Mouse (Mus musculus) liver, embryonic 11.5 days (tissue): Measurements from ENCODE around the gene Cel. TPM values are rescaled to one million over a fixed set of nuclear protein-coding genes. Genes with fewer than 3 reads are reported as not detected.

Source experiments
- ATAC-seq: fragments of 200-750 bp; cut with Nextera tagmentation; replicated peaks from 2 replicates; pipeline ENCODE4 v1.8.0; 2017; ENCODE audit warnings: moderate number of reproducible peaks, mild to moderate bottlenecking, moderate TSS enrichment, moderate library complexity; ENCODE audit not compliant: low FRiP score
- DNase-seq: peaks from one replicate; pipeline ENCODE4 v3.0.0-alpha.2; 2017; ENCODE audit warnings: low spot score
- H3K27ac ChIP-seq: fragments of 300-500 bp; sonication (generic); 2 replicates; pipeline ENCODE4 v1.5.1; 2014; ENCODE audit warnings: mild to moderate bottlenecking, low read depth, low read length, control low read depth
- H3K27me3 ChIP-seq: fragments of 300-500 bp; sonication (generic); replicated peaks from 2 replicates; pipeline ENCODE4 v1.6.1; 2014; ENCODE audit warnings: low read length, mixed read lengths; ENCODE audit not compliant: control insufficient read depth, insufficient read depth
- H3K36me3 ChIP-seq: fragments of 300-500 bp; sonication (generic); 2 replicates; pipeline ENCODE4 v1.6.1; 2014; ENCODE audit warnings: mild to moderate bottlenecking, low read length, moderate library complexity, mixed read lengths; ENCODE audit not compliant: control insufficient read depth, insufficient read depth
- H3K4me1 ChIP-seq: fragments of 300-500 bp; sonication (generic); replicated peaks from 2 replicates; pipeline ENCODE4 v1.6.1; 2014; ENCODE audit warnings: low read length, mixed read lengths; ENCODE audit not compliant: control insufficient read depth, insufficient read depth
- H3K4me2 ChIP-seq: fragments of 300-500 bp; sonication (generic); 2 replicates; pipeline ENCODE4 v1.6.1; 2014; ENCODE audit warnings: mild to moderate bottlenecking, control low read depth, moderate library complexity
- H3K4me3 ChIP-seq: fragments of 300-500 bp; sonication (generic); 2 replicates; pipeline ENCODE4 v1.5.1; 2014; ENCODE audit warnings: low read depth, low read length, control low read depth
- H3K9ac ChIP-seq: fragments of 300-500 bp; sonication (generic); 2 replicates; pipeline ENCODE4 v1.6.1; 2014; ENCODE audit warnings: low read depth, low read length, control low read depth
- H3K9me3 ChIP-seq: fragments of 300-500 bp; sonication (generic); 2 replicates; pipeline ENCODE4 v1.6.1; 2016; ENCODE audit warnings: low read length, inconsistent platforms, mixed read lengths; ENCODE audit not compliant: control insufficient read depth
- WGBS: fragments of 180-500 bp; shearing (Covaris S2); extraction: QIAGEN DNeasy Blood & Tissue Kit; methylation state at CpG from one replicate; pipeline ENCODE4 v1.1.7; 2014; 5-methylcytosine and 5-hydroxymethylcytosine counted together
- polyA plus RNA-seq: library from polyadenylated mRNA; unstranded; fragments of >200 nt; fragmentation: Nextera tagmentation; extraction: Ambion mirVana; gene quantifications from 2 replicates; pipeline ENCODE4 v1.2.1, GENCODE M21; 2014

The Cel gene
- polyA plus RNA-seq, 1 experiment from 2014 or later: not detected

DNA sequence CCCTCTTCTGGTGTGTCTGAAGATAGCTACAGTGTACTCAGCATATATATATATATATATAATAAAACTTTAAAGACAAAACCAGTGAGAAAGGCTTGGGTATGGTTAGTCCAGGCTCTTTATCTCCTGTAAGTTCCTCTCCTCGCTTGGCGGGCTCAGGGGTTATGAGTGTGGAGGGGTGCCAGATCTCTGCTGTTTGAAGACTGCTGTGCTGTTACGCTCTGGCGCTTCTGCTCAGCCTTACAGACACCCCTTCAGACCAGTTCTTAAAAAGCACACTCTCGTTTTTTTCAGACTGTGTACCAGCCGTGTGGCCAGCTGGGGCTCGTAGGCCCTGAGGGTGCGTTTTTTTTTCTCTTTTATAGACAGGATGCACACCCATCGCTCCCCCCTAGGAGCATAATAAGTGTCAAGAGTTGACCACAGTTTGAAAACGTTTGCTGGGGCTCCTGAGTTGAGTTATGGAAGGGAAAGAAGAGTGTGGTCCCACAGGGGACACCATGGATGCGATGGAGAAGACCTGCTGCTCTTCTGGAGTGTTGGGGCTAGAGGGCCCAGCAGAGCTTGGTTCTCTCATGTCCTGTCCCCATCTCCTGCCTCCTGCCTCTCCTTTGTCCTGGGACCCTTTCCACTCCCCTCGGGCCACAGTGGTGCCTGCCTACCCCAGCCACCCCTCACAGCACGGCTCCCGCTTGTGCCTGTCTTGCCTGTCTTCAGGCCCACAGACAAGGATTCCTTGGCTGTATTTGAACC is 42.8 kb upstream of the Cel start:
- ATAC-seq: no peak
- no peak for DNase-seq
- Histone ChIP-seq H3K27ac (peak overlapping the region; percentile 87), H3K9me3 (no peaks in the 10 kb centered on the region), H3K4me2 (no peak overlapping the region), H3K4me1 (peaks cover 67% of the 10 kb centered on the region), H3K27me3 (no peaks in the 10 kb centered on the region), H3K36me3 (peaks cover 3% of the 10 kb centered on the region; the same call in 1 of the 2 replicates), H3K9ac (no peak overlapping the region; the same call in 1 of the 2 replicates), H3K4me3 (no peak overlapping the region)
- 61% methylated on average over 14 of the region's 14 CpGs for WGBS

DNA sequence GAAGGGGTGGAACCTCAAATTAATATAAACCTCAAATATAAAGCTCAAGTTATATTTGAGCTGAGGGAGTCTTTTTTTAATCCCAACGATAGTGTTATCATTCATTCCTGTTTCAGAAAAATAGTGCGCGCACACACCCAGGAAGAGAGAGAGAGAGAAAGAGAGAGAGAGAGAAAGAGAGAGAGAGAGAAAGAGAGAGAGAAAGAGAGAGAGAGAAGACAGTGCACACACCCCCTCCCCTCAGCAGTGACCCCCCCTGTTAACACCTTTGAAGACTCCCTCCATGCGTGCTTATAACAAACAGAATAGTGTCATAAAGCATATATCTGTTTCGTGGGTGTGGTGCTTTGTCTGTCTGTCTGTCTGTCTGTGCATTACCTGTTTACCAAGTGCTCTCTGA is 40.3 kb upstream of the Cel start:
- no peak overlapping the region for H3K4me2 ChIP-seq
- H3K4me3 ChIP-seq: no peak overlapping the region
- peak overlapping the region; percentile 97 for H3K27ac ChIP-seq
- no peaks in the 10 kb centered on the region for H3K27me3 ChIP-seq
- DNase-seq (no peak), ATAC-seq (no peak)
- H3K9ac ChIP-seq: peak overlapping the region; percentile 34; the same call in 1 of the 2 replicates
- peaks cover 72% of the 10 kb centered on the region for H3K4me1 ChIP-seq
- WGBS: 83% methylated on average over 5 of the region's 5 CpGs
- H3K9me3 ChIP-seq: no peaks in the 10 kb centered on the region
- H3K36me3 ChIP-seq: no peaks in the 10 kb centered on the region

DNA sequence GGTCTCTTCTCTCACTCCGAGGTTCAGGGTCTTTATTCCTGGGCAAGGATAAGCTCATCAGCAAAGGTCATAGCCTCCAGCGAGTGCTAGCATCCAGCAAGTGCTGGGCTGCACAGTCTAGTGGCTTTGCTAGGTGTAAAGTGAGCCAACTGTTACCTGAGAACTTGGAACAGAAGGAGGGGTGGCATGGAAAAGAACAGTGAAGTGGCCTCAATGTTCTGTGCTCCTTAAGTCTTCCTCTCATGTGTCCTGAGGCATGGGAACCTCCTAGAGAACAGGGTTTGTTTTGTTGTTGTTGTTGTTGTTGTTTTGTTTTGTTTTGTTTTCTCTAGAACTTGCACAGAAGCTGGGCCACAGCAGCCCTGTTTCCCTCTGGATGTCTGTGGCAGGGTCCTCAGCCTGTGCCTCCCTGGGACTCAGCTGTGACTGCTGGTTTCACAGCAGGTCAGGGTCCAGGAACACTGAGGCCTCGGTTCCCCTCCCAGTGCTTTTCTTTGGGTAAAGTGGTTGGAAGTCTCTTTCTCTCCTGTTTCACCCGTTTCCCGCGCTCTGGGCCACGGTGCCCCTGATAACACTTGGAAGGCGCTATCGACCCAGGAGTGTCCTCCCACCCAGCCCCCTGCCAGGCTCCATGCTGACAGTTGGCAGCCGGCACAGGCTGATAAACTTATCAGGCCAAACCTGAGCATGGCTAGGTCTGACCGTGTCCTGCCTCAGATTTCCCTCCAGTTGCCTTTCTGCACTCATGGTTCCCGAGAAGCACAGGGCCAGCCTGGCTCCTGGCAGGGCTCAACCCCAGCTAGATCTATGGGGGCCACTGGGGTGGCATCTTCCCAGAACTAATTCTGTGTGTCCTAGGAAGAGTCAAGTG is 38.8 kb upstream of the Cel start:
- peak overlapping the region; percentile 97 for H3K27ac ChIP-seq
- WGBS: 18% methylated on average over 12 of the region's 12 CpGs
- no peak overlapping the region for H3K4me3 ChIP-seq
- no peaks in the 10 kb centered on the region for H3K9me3 ChIP-seq
- peaks cover 73% of the 10 kb centered on the region for H3K4me1 ChIP-seq
- H3K36me3 ChIP-seq: no peaks in the 10 kb centered on the region
- DNase-seq (peak; percentile 83), ATAC-seq (peak; percentile 87)
- peak overlapping the region; percentile 66 for H3K9ac ChIP-seq
- H3K27me3 ChIP-seq: no peaks in the 10 kb centered on the region
- H3K4me2 ChIP-seq: peak overlapping the region; percentile 52

DNA sequence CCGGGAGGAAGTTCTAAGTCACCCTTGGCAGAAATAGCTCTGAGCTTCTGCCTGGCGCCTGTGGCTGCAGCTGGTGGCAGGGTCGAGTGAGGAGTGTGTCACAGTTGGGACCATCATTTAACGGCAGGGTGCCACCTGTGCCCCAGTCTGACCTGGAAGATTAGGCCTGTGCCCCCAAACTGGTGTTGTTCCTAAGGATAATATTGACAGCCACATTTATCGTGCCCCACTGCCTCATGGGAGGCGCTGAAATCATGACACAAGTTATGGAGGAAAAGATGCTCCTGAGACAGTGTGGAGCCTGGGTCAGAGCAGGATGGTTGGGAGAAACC is 36.3 kb upstream of the Cel start:
- no peak for ATAC-seq
- peak overlapping the region; percentile 97 for H3K27ac ChIP-seq
- no peaks in the 10 kb centered on the region for H3K27me3 ChIP-seq
- no peak overlapping the region for H3K4me3 ChIP-seq
- no peak for DNase-seq
- H3K36me3 ChIP-seq: no peaks in the 10 kb centered on the region
- peaks cover 78% of the 10 kb centered on the region for H3K4me1 ChIP-seq
- 36% methylated on average over 6 of the region's 6 CpGs for WGBS
- H3K9ac ChIP-seq: peak overlapping the region; percentile 49
- H3K4me2 ChIP-seq: peak overlapping the region; percentile 49
- no peaks in the 10 kb centered on the region for H3K9me3 ChIP-seq

DNA sequence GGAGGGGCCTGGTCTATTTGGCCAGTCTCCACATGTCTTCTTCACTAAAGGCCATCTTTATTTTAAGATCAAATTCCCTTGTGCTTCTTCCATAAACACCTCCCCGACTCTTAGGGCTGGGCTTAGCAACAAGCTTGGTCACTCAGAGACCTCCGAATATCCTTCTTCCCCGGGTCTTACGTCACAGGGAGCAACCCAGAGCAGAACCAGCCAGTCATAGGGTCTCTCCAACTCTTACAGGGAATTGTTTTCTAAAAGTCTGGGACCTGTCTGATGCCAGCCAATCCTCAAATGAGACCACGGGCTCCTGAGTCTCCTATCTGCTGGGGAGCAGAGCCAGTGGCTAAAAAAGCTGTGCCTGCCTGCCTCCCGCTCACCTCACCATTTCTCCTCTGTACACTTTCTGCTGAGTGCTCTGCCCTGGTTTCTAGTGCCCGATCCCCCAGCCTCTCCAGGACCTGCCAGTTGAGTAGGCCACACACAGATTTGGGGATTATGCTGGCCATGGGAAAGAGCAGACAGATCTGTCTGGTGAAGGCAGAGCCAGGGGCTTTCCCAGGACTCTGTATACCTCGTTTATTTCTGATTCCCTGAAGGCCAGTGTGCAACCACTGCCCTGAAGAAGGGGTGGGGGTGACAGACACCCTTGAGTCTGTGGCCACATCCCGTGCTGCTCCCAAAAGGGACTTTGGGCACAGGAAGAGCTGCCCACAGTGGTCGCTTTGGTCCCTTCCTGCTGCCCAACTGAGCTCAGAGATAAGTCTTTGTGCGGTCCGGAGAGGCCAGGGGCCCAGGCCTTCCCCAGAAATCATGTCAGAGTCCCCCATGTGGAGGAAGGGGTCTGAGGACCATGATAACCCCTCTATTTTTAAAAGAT is 35.7 kb upstream of the Cel start:
- Histone ChIP-seq H3K36me3 (no peaks in the 10 kb centered on the region), H3K4me1 (peaks cover 78% of the 10 kb centered on the region), H3K27ac (peak overlapping the region; percentile 97), H3K27me3 (no peaks in the 10 kb centered on the region), H3K9ac (peak overlapping the region; percentile 49), H3K4me2 (peak overlapping the region; percentile 49), H3K4me3 (no peak overlapping the region), H3K9me3 (no peaks in the 10 kb centered on the region)
- no peak for ATAC-seq
- no peak for DNase-seq
- 36% methylated on average over 12 of the region's 12 CpGs for WGBS

DNA sequence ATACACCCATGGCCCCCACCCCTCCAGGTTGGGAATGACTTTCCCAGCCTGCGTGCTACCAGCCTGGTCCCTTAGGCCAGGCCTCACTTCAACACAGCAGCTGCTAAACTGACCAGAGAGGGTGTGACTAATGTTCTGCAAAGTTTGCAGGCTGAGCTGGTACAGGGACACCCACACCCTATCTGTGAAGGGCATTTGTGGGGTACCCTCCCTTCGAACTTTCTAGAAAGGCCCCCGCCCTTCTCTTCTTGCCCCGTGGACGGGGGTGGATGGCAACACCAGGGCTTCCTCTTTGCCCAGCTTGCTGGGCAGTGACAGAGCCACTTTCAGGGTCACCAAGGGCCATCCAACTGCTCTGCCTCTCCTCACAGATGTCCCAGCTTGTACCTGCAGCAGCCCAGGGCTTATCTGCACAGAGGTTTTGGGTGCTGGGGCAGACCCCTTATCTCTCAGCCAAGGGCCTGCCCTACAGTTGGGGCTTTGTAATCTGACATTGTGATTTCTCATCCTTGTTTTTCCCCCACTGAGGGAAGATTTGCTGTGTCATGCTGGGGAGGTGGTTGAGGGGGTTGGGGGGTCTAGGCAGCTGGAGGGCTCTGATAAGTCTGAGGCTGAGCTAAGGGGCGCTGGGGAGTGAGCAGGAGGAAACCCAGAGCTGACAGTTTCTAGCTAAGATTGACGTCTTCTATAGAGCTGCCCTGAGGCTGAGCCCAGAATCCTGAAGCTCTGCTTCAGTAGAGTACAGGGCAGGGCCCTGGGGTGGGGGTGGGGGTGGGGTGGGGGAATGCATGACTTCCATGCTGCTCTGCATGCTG is 34.7 kb upstream of the Cel start:
- peak overlapping the region; percentile 97 for H3K27ac ChIP-seq
- peaks cover 75% of the 10 kb centered on the region for H3K4me1 ChIP-seq
- peak; percentile 80 for DNase-seq
- no peaks in the 10 kb centered on the region for H3K27me3 ChIP-seq
- peak overlapping the region; percentile 51 for H3K9ac ChIP-seq
- H3K4me3 ChIP-seq: no peak overlapping the region
- H3K4me2 ChIP-seq: peak overlapping the region; percentile 49
- no peaks in the 10 kb centered on the region for H3K36me3 ChIP-seq
- H3K9me3 ChIP-seq: no peaks in the 10 kb centered on the region
- 44% methylated on average over 7 of the region's 7 CpGs for WGBS
- ATAC-seq: peak; percentile 86

DNA sequence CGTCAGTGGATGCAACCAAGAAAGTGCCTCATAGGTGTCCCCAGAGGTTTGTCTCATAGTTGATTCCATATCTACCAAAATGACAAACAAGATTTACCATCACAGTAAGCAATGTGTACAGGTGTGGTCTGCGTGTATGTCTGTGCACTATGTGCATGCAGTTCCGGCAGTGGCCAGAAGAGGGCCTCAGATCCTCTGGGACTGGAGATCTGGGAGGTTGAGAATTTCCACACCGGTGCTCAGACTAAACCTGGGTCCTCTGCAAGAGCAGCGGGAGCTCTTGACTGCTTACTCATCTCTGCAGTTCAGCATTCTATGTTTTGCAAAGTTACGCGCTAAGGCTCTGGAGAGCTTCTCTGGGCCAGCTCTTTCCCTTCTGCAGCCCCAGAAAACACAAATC is 33.8 kb upstream of the Cel start:
- Histone ChIP-seq H3K27me3 (0 out of 2 replicates have a peak, but pooled peaks cover 2% of the 10 kb centered on the region), H3K36me3 (no peaks in the 10 kb centered on the region), H3K27ac (peak overlapping the region; percentile 97), H3K4me2 (peak overlapping the region; percentile 22), H3K9me3 (no peaks in the 10 kb centered on the region), H3K4me3 (no peak overlapping the region), H3K4me1 (peaks cover 70% of the 10 kb centered on the region), H3K9ac (peak overlapping the region; percentile 51; the same call in 1 of the 2 replicates)
- DNase-seq (no peak), ATAC-seq (no peak)
- WGBS: 76% methylated on average over 7 of the region's 7 CpGs
